Mouse (Mus musculus): ENCODE results near the gene Nop9. TPM values are rescaled to one million over a fixed set of nuclear protein-coding genes. Genes with fewer than 3 reads are reported as not detected.

Nop9 gene
- total RNA-seq, 2 experiments from 2014 or later = 14.0 to 14.3 TPM

DNA sequence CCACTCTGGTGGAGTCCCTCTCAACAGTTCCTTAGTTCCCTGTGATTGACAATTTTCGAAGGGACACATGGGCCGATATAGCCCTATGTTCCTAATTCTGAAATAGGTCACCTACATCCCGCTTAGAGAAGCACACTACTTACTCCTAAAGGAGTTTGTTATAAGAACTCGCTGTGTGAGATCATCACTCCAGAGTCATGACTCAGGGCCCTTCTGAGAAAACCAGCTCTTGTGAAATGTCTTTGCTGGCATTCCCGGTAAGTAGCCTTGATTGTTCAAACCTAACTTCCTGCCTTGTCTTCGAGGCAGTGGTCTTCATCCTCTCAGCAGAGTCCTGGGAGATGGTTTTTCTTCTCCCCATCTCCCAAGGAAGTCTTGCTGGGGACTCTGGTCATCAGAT is 23.1 kb downstream of the Nop9 start:
- DNase-seq (ENCODE audit: low spot score in 2 of 2) = no peak

DNA sequence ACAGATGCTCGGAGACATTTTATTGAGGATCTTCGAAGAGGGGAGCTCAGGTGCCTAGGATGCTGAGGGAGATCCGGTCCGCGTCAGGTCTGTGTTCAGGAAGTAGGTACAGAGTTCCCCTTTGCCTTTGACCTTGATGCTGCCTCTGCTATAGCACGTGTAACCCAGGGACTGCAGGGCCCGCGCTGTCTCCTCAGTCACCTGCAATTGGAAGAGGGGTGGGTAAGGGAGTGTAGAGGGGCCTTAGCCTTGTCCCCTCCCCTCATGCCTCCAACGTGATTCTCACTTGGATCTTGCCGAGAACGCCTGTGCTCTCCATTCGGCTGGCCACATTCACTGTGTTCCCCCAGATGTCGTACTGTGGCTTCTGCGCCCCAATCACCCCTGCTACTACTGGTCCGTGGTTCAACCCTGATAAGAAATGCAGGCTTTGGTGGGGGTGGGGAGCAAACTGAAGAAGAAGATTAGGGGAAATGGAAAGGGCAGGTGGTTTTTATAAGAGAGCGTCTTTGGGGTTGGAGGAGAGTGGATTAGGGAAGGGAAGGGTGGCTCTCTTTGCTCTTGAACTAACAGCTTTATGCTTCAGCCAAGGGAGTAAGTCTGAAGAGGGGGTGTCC is 23.7 kb downstream of the Nop9 start:
- no peak for DNase-seq (ENCODE audit: low spot score in 2 of 2)

DNA sequence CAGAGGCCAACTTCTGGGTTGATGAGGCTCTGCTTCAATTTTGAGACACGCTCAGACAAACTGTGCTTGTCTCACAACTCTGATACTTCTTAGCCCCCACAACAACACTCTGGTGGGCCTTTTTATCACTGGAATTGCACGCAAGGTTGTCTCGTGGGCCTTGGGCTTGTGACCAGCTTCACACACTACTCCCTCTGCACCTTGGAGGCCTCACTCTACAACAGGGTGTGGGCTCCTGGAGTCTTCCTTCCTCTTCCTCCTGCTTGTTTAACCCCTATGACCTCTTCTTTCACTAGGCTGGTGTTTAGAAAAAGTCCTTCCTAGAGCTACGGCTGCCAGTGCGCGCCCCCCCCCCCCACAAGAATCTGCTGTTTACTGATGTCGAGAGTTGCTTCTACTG is 31.2 kb downstream of the Nop9 start:
- peak in 1 of 2 experiments; percentile 5 for DNase-seq (ENCODE audit: low spot score in 2 of 2)

DNA sequence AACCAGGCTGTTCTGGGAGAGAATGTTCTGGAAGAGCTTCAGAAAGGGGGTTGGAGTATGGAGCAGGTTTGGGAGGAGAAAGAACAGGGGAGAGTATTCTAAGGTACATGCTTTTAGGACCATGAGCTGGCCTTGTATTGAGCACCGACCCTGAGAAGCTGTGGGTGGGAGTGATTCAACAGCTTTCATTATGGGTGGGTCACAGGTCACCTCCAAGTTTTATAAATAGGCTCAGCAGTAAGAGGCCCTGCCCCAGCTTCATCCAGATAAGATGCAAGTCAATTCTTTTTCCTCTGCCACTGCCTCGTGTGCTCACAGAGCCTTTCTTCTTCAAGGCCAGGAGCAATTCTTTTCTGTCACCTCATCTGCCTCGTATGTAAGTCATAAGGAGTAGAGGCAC is 31.7 kb downstream of the Nop9 start:
- DNase-seq (ENCODE audit: low spot score in 2 of 2) = no peak

DNA sequence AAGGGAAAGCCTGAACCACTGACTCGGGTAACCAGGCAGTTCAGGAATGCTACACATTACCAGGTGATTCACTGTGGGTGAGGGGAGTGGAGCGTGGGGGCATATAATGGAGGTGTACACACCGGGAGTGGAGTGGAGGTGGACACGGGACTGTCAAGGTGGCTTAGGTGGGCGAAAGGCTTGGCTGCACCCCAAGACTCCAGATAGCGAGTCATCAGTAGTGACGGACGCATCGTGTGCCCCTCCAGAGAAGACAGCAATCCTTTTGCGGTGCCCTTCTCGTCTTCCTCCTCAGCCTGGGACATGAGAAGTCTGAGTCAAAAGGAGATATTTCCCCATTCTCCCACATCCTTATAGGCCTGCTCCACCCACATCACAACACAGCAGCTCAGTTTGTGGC is 32.3 kb downstream of the Nop9 start:
- peak in 1 of 2 experiments; percentile 15 for DNase-seq (ENCODE audit: low spot score in 2 of 2)

DNA sequence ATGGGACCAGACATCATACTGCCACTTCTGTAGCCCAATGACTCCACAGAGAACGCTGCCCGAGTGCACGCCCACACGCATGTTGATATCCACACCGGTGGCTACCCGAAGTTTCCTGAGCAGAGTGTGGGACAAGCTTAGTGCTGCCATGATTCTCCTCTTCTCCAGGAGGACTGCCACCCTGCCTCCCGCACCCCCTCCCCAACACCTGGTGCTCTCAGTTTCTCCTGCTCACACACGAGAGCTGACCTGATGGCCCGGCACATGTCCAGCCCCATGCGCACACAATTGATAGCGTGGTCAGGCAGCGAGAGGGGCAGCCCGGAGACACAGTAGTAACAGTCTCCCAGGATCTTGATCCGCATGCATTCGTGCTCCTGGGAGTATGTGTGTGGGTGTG is 33.2 kb downstream of the Nop9 start:
- peak in 1 of 2 experiments; percentile 17 for DNase-seq (ENCODE audit: low spot score in 2 of 2)

DNA sequence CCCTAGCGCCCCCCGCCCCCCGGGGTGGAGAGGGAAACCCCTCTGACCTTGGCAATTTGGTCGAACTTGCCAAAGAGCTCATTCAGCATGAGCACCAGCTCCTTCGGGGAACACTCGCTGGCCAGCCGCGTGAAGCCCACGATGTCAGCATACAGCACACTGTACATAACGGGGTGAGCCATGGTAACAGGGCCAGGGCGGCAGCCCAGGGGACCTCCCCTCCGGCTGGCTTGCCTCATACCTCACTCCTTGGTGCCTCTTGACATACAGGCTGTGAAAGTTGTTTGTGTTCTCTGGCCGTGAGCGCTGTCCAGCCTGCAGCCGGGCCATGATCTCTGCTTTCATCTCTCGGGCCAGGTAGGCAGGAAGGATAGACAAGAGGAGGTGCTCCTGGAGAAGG is 34.2 kb downstream of the Nop9 start:
- DNase-seq (ENCODE audit: low spot score in 2 of 2) = peak in 1 of 2 experiments; percentile 15

DNA sequence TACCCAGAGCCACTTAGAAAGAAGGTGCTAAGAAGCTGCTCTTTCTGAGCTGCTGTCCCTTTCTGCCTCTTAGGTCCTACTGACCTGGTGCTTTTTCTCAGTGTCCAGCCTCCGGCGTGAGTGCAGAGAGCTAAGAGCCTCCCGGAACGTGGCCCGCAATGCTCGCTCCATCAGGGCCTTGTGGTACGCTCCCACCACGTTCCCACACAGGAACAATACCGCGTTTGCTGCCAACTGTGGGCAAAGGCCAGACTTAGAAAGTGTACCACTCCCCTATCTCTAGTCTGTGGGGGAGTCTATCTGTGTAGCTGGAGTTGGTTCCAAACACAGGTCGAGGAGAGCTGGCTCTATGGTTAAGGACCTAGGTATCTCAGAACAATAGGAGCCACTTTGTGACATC is 35.2 kb downstream of the Nop9 start:
- peak; percentile 3 to 16 for DNase-seq (ENCODE audit: low spot score in 2 of 2)

DNA sequence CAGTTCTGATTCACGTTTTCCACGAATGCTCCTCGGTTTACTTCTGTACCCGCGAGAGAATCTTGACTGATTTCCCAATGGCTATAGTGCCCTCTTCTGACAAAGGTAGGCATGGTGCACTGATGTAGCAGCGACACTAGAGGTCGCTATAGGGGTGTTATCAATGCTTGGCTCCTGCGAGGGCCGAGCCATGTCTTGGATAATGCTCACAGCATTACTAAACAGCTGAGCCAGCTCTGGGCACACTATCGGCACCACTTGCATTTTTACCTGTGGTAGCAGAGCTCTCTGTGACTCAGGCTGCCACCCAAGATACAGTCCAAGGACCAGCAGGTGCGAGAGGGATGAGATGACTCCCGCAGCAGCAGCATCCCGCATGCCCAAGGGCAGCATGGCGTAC is 35.8 kb downstream of the Nop9 start:
- DNase-seq (ENCODE audit: low spot score in 2 of 2) = peak; percentile 39 to 55

DNA sequence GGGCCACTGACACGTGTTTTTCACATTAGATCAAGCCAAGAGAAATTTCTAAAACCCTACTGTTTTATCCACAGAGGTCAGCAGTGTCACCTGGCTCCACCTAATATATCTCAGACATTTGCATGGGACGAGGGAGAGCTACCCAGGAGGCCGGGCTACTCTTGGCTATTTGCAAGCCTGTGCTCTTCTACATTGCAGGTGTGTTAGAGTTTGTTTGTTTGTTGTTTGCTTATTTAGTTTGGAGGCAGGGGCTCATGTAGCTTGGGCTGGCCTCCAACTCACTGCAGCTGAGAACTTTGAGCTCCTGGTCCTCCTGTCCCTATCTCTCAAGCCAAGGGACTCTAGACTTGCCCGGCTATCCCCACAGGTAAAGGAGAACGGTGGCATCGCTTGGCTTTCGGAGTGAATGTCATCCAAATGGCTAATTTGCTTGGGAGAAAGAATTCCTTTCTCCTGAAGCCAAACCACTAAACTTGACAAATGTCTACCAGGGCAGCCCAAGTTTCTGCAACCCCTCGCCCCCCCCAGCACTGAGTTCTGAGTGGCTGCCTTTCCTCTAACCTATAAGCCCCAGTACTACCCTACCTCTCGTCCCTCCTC is 37.0 kb downstream of the Nop9 start:
- peak in 1 of 2 experiments; percentile 1 for DNase-seq (ENCODE audit: low spot score in 2 of 2)

DNA sequence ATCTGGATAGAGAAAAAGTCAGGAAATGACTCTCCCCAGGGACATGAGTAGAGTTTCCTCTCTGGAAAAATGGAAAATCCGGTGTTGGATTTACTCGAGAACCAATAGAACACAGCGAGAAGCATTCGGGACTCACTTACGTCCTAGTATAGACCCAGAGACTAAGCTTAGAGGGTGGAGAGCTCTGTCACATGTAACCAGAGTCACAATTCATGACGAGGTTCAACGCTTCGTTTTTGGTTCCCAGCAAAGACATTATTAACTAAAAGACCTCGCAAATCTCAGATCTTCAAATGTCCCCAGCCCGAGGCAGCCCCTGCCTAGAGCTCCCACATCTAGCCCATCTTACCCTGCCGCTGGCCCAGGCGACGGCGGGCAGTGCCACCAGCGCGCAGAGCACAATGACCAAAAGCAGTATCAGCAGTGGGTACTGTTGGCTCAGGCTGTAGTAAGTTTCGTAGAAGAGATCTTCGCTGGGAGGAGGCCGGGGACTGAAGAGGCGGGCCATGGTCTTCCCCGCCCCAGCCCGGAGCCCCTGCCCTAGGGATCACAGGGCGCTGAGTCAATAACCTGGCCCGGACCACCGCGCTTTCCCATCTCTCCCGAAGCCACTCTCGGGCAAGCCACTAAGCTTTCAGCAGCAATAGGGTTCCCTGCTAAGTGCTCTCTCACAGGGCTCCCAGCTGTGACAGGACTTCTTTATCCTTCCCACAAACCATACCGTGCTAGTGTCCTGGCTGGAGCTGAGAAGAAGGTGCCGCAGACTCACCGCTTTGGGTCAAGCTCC is 37.9 kb downstream of the Nop9 start:
- peak; percentile 1 to 25 for DNase-seq (ENCODE audit: low spot score in 2 of 2)

DNA sequence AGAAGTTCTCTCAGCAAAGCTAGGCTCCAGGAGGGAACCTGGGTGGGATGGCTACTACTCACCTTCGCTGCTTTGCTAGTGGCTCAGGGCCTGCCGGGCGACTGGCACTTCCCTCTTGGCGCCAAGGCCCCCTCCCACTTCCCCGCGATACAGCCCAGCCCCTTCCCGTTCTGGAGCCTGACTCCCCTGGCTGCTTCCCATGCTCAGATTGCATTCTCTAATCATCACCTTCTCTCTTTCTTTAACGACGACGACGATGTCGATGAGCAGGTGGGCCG is 38.4 kb downstream of the Nop9 start, which contains the start of gene Adcy4:
TSS of gene Adcy4 (minus strand) at position 138 of the 278 bp plus-strand sequence.
- DNase-seq (ENCODE audit: low spot score in 2 of 2) = peak; percentile 5 to 23

DNA sequence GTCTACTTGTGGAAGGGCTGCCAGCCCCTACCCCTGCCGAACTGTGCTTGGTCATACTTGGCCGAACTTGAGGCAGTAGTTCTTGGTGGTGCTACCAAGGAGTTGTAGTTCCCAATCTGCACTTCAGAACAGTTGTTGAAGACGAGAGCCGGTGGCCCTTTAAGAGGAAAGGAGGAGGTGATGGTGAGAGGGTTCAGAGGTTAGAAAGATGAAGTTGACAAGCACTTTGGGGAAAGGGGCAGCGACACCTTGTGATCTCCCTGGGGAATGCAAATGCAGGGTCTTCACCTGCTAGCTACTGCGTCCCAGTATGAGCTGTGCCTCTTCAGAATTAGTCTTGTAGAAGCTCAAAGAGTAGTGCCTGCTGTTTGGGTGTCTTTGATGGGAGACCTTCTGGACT is 39.7 kb downstream of the Nop9 start:
- DNase-seq (ENCODE audit: low spot score in 2 of 2) = peak in 1 of 2 experiments; percentile 1

DNA sequence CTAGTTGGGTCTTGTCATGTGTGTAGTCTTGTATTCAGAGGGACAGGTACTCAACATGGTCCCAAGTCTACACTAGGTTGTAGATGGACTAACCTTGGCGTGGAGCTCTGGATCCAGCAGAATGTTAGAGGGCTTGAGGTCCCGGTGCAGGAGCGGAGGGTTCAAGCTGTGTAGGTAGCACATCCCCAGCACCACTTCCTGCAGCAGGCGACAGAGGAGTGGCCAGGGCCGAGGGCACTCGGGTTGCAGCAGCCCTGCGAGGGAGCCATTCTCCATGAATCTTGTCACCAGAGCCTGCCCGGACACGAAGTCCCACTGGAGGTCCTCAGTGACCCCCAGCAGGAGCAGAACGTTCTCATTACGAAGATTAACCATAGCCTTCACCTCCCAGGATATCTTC is 42.2 kb downstream of the Nop9 start:
- no peak for DNase-seq (ENCODE audit: low spot score in 2 of 2)

DNA sequence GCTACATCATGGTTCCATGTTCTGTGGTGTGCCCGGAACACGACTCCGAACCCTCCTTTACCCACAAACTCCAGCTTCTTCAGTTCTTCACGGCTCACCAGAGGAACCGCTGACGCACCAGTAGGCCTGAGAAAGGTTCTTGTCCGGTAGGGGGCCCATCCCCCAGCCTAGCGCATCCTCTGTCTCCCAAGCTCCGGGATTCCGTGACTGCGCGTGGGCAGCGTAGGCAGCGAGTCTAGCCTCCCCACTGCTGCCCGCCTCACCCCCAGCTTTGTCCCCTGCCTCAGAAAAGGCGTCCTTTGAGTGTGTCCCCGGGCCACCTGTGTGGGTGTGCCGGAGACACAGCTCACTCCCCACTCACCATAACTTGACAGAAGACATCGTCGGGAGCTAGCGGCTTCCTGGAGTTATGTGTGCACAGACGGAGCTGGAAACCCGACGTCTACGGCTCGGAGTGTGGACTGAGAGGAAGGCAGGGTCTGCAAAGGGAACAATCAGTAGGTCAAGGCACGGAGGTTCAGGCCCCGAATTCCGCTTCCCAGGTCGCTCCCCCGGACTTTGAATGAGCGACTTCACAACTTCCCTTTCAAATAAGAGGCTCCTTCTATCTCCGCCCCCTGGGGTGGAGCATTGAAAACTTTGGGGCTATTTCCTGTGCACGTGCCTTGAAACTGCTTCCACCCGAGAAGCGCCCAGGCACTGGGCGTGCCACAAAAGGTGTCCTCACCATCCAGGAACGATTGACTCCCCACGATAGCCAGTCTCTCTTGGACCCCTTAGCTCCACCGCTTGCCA is 43.0 kb downstream of the Nop9 start, which contains the start of gene Ripk3:
TSS of gene Ripk3 (minus strand) at position 610 of the 795 bp plus-strand sequence.
- no peak for DNase-seq (ENCODE audit: low spot score in 2 of 2)

DNA sequence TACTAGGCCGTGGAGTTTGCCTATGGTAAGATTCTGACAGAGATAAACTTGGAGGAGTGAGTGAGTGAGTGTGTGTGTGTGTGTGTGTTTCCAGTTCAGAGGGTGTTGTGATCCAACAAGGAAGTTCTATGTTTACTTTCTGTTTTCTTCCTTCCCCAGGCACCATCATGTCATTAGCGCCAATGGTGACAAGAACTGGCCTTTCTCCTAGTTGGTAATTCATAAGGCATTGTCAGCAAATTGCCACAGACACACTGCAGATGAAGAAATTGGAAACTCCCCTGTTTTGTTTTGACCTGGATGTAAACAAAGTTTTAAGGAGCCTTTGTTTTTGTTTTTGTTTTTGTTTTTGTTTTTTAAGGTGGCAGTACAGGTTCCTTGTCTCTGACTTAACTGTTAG is 48.0 kb downstream of the Nop9 start:
- DNase-seq (ENCODE audit: low spot score in 2 of 2) = no peak

DNA sequence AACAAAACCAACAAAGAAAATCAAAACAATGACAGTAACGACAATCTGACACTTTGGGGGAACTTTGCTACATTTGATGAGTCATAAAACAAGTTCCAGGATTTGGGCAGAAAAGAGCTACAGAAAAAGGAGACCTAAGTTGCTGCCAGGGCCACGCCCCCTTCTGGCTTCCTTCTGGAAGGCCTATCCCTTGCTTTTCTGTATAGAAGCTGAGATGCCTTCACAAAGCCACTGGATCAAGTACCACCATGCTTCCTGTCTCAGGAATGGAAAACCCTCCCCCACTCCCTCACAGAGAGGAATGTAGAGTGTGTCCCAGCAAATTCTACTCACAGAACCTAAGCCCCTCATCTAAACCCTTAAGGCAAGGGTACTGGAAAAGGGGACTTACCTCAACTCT is 48.5 kb downstream of the Nop9 start:
- DNase-seq (ENCODE audit: low spot score in 2 of 2) = no peak

DNA sequence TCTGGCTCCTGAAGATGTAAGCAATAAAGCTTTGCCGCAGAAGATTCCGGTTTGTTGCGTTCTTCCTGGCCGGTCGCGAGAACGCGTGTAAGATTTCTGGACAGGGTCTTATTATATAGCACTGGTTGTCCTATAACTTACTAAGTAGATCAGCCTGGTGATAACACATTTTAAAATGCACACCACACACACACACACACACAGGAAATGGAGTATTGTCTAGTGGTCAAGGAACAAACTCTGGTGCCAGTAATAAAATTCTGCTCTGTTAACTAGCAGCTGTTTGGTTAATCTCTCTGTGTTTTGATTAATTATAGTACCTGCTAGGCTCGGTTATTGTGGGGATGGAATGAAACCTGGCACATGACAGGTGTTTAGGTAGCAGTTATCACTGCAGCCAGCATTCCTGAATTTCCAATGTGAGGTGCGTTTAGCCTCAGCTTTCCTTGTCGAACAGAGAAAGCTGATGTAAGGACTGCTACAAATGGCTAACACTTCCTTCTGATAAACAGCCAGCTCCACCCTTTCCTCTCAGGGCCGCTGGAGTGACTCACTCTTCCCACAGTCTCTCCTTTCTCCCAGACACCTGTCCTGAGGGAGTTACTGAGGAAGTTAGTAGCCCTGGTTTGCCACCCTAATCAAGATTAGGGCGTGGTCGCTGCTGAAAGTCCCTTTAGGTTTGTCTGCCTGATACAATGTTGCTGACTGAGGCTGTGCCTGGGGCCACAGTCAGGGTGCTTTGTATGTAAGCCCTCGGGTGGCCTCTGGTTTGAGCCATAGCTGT is 50.1 kb downstream of the Nop9 start:
- DNase-seq (ENCODE audit: low spot score in 2 of 2) = no peak
